Mouse (Mus musculus) macrophage (primary cell): ENCODE measurements around the gene Echs1. TPM values are rescaled to one million over a fixed set of nuclear protein-coding genes. Genes with fewer than 3 reads are reported as not detected.

Experiments used
- H3K27ac ChIP-seq: fragments of 350-480 bp; formaldehyde crosslinking; 2 replicates; pipeline ENCODE4 v1.9.0; 2021
- H3K36me3 ChIP-seq: fragments of 350-480 bp; formaldehyde crosslinking; 2 replicates; pipeline ENCODE4 v1.9.0; 2021; ENCODE audit errors: inconsistent target
- H3K4me3 ChIP-seq: fragments of 350-480 bp; formaldehyde crosslinking; 2 replicates; pipeline ENCODE4 v1.9.0; 2021; ENCODE audit errors: inconsistent target
- H3K79me2 ChIP-seq: fragments of 350-480 bp; formaldehyde crosslinking; 2 replicates; pipeline ENCODE4 v1.9.0; 2021; ENCODE audit errors: inconsistent target
- WGBS: methylation state at CpG from one replicate; pipeline ENCODE4 v1.1.7; 2026; ENCODE audit warnings: inconsistent platforms; ENCODE audit not compliant: missing documents; 5-methylcytosine and 5-hydroxymethylcytosine counted together
- polyA plus RNA-seq: library from polyadenylated mRNA; stranded (reverse); fragments of 250-400 nt; gene quantifications from 3 replicates; pipeline ENCODE4 v1.2.4, GENCODE M21; 2018; ENCODE audit warnings: inconsistent platforms

The Echs1 gene
- polyA plus RNA-seq, 1 experiment from 2014 or later: 47.2 TPM

GRCm38 (mm10) chr7:140061832-140062130 is 54.5 kb downstream of the Echs1 start:
- no peak overlapping the region for H3K27ac ChIP-seq
- WGBS: 25% methylated on average over 6 of the region's 6 CpGs

DNA sequence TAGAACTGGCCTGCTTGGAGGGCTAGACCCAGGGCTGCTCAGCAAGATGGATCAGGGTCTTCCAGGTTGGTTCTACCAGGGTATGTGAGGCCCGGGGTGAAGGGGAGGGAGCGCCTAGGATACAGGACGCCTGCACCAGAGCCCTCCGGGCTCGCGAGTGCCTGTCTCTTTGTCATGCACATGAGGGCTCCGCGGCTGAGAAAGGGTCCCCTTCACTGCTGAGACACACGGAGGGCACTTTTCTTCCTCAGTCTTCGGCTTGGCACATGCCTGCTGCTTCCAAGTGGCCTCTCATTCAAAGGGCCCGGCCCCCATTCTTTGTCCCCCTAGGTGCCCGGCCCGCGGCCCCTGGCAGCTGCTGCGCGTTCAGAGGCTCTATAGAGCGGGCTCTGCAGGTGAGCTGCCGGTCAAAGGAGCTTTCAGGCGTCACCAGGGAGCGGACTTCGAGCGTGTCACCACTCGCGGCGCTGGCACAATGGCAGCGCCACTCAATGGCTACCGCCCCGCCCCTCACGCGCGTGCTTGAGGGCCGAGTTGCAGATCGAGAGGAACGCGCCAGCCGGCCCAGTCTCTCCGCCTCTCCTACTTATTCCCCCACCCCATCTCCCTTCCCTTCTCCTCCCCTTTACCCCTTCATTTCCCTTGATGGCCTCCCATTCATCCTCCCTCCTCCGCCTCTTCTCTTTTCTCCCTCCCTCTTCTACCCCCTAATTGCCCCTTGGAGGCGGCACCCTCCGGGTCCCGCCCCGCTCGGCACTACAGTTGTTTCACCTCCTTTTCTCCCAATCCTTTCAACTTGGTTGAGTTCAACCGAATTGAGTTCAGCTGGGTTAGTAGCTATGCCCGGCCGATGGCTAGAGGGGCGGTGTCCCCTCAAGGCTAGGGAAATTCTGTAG is 55.1 kb downstream of the Echs1 start:
- 11% methylated on average over 42 of the region's 47 CpGs for WGBS
- H3K79me2 ChIP-seq: no peaks in the 10 kb centered on the region
- H3K27ac ChIP-seq: no peak overlapping the region
- no peak overlapping the region for H3K4me3 ChIP-seq
- no peaks in the 10 kb centered on the region for H3K36me3 ChIP-seq

More at GRCm38 (mm10) chr7:140061832-140062130, 54.5 kb downstream of the Echs1 start:
- H3K4me3 ChIP-seq: no peak overlapping the region
- no peaks in the 10 kb centered on the region for H3K36me3 ChIP-seq
- H3K79me2 ChIP-seq: no peaks in the 10 kb centered on the region

DNA sequence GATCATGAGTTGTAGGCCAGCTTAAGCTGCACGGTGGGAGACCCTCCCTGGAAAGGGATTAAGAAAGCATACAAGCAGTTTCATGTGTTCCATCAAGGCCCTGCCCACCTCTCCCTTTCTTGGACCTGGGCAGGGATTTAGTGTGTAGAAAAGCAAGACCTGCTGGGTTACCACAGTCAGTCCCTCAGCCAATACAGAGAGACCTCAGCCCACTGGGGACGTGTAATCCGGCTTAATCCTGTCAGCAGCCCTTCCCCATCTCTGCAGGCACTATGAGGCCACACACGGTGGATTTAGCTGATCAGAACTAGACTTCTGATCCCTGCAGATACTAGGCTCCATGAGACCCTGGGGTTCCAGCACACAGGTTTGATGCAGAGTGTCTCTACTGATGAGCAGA is 56.7 kb downstream of the Echs1 start:
- 70% methylated on average over 4 of the region's 4 CpGs for WGBS
- H3K79me2 ChIP-seq: no peaks in the 10 kb centered on the region
- no peak overlapping the region for H3K4me3 ChIP-seq
- H3K36me3 ChIP-seq: no peaks in the 10 kb centered on the region
- H3K27ac ChIP-seq: no peak overlapping the region

- no peak overlapping the region; the same call in 1 of the 2 replicates for H3K4me3 ChIP-seq
- H3K27ac ChIP-seq: no peak overlapping the region
- H3K79me2 ChIP-seq: no peaks in the 10 kb centered on the region
- 49% methylated on average over 7 of the region's 7 CpGs for WGBS
- no peaks in the 10 kb centered on the region for H3K36me3 ChIP-seq
Observed at GRCm38 (mm10) chr7:140058528-140058927, 57.7 kb downstream of the Echs1 start.

- no peaks in the 10 kb centered on the region for H3K36me3 ChIP-seq
- WGBS: 9% methylated on average over 52 of the region's 53 CpGs
- no peaks in the 10 kb centered on the region for H3K79me2 ChIP-seq
- no peak overlapping the region for H3K27ac ChIP-seq
- H3K4me3 ChIP-seq: no peak overlapping the region; the same call in 1 of the 2 replicates
Observed at GRCm38 (mm10) chr7:140057413-140058407, 58.6 kb downstream of the Echs1 start.

Other genes with a start within 250 kb of the Echs1 start
- gene Kndc1, start 221.8 kb downstream of the Echs1 start, polyA plus RNA-seq: not detected in 3 replicates
- not detected in 3 replicates for gene Utf1, start 172.7 kb downstream of the Echs1 start, polyA plus RNA-seq
- 0.23 to 0.38 TPM in 2 of 3 replicates, not detected in the other for gene 6430531B16Rik, start 137.7 kb downstream of the Echs1 start, polyA plus RNA-seq
- 169 to 1,404 TPM (median 407 TPM) in 3 replicates for gene Adam8, start 123.9 kb downstream of the Echs1 start, polyA plus RNA-seq
- 11.9 to 14.7 TPM (median 14.1 TPM) in 3 replicates for gene Zfp511, start 80.1 kb downstream of the Echs1 start, polyA plus RNA-seq
- gene Tubgcp2, start 79.8 kb downstream of the Echs1 start, polyA plus RNA-seq: 12.5 to 29.2 TPM (median 21.1 TPM) in 3 replicates
- not detected in 3 replicates for gene Msx3, start 67.4 kb downstream of the Echs1 start, polyA plus RNA-seq
- not detected in 3 replicates for gene Caly, start 33.9 kb downstream of the Echs1 start, polyA plus RNA-seq
- not detected in 3 replicates for gene Prap1, start 23.1 kb downstream of the Echs1 start, polyA plus RNA-seq
- gene Fuom, start 14.0 kb downstream of the Echs1 start, polyA plus RNA-seq: 7.9 to 11.8 TPM (median 11.6 TPM) in 3 replicates
- gene Paox, start 677 bp downstream of the Echs1 start, polyA plus RNA-seq: 20.7 to 41.5 TPM (median 38.8 TPM) in 3 replicates
- gene Mtg1, start 21.1 kb upstream of the Echs1 start, polyA plus RNA-seq: 8.3 to 14.7 TPM (median 9.4 TPM) in 3 replicates
- gene Sprn, start 38.4 kb upstream of the Echs1 start, polyA plus RNA-seq: not detected in 3 replicates
- not detected in 3 replicates for gene Olfr522, start 48.3 kb upstream of the Echs1 start, polyA plus RNA-seq
- gene Olfr523, start 56.7 kb upstream of the Echs1 start, polyA plus RNA-seq: not detected in 3 replicates
- gene Olfr524, start 89.5 kb upstream of the Echs1 start, polyA plus RNA-seq: not detected in 3 replicates
- not detected in 3 replicates for gene Cd163l1, start 101.8 kb upstream of the Echs1 start, polyA plus RNA-seq
- gene 5830411N06Rik, start 130.8 kb upstream of the Echs1 start, polyA plus RNA-seq: not detected in 3 replicates
- gene Olfr525, start 204.4 kb upstream of the Echs1 start, polyA plus RNA-seq: not detected in 3 replicates
- not detected in 3 replicates for gene Olfr527, start 217.5 kb upstream of the Echs1 start, polyA plus RNA-seq
- not detected in 3 replicates for gene Olfr60, start 245.2 kb upstream of the Echs1 start, polyA plus RNA-seq